Mouse (Mus musculus): ENCODE measurements around the gene Tnrc6c. TPM values are rescaled to one million over a fixed set of nuclear protein-coding genes. Genes with fewer than 3 reads are reported as not detected.

The Tnrc6c gene
- total and polyA plus RNA-seq, 2 experiments from 2014 or later, result 26.5 to 79.8 TPM

- 93% methylated on average over 3 of the region's 3 CpGs for WGBS
- no peak overlapping the region for H3K4me3 ChIP-seq (ENCODE audit: low read depth, low read length)
- no peaks in the 10 kb centered on the region for H3K9me3 ChIP-seq (ENCODE audit: low read length)
- no peak for TF ChIP-seq CTCF (IDR thresholded peaks at IDR 0.05)
- no peak overlapping the region for H3K27ac ChIP-seq (ENCODE audit: low read depth, low read length)
- H3K27me3 ChIP-seq (ENCODE audit: insufficient read depth, low read length), result no peaks in the 10 kb centered on the region
- no peak overlapping the region for H3K4me2 ChIP-seq (ENCODE audit: low read depth, low read length, poor library complexity, severe bottlenecking)
- ATAC-seq (ENCODE audit: low FRiP score), result no peak
- H3K9ac ChIP-seq (replicated peaks; ENCODE audit: low read length, poor library complexity, severe bottlenecking), result no peak overlapping the region
- no peaks in the 10 kb centered on the region for H3K36me3 ChIP-seq (ENCODE audit: insufficient read depth, low read length)
- no peaks in the 10 kb centered on the region; the same call in 1 of the 2 replicates for H3K4me1 ChIP-seq (ENCODE audit: insufficient read depth, low read length)
- no peak for DNase-seq (ENCODE audit: low spot score)
Measured at GRCm38 (mm10) chr11:117677594-117677993, 23.5 kb downstream of the Tnrc6c start.

GRCm38 (mm10) chr11:117678155-117678554, 24.1 kb downstream of the Tnrc6c start:
- H3K4me1 ChIP-seq (ENCODE audit: insufficient read depth, low read length), result no peaks in the 10 kb centered on the region; the same call in 1 of the 2 replicates
- no peaks in the 10 kb centered on the region for H3K36me3 ChIP-seq (ENCODE audit: insufficient read depth, low read length)
- ATAC-seq (ENCODE audit: low FRiP score), result no peak
- no peak for DNase-seq (ENCODE audit: low spot score)
- no peaks in the 10 kb centered on the region for H3K27me3 ChIP-seq (ENCODE audit: insufficient read depth, low read length)
- H3K4me3 ChIP-seq (ENCODE audit: low read depth, low read length), result no peak overlapping the region
- TF ChIP-seq CTCF (IDR thresholded peaks at IDR 0.05), result no peak
- H3K9ac ChIP-seq (replicated peaks; ENCODE audit: low read length, poor library complexity, severe bottlenecking), result no peak overlapping the region
- H3K27ac ChIP-seq (ENCODE audit: low read depth, low read length), result no peak overlapping the region
- 90% methylated on average over 4 of the region's 4 CpGs for WGBS
- no peak overlapping the region for H3K4me2 ChIP-seq (ENCODE audit: low read depth, low read length, poor library complexity, severe bottlenecking)
- no peaks in the 10 kb centered on the region for H3K9me3 ChIP-seq (ENCODE audit: low read length)

DNA sequence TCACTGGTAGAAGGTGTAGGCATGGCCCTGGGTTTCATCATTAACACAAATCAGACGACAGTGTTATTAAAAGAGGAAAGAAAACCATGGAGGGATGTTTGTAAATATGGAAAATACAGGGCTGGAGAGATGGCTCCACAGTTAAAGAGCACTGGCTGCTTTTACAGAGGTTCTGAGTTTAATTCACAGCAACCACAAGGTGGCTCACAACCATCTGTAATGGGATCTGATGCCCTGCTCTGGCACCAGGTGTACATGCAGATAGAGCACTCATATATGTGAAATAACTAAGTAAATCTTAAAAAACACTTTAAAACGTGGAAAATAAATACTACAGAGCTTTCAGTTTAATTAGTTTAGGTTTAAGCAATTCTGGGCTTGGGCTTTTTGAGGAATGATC, 24.7 kb downstream of the Tnrc6c start:
- peak; percentile 69 for TF ChIP-seq CTCF (IDR thresholded peaks at IDR 0.05)
- DNase-seq (ENCODE audit: low spot score) (peak; percentile 15), ATAC-seq (ENCODE audit: low FRiP score) (no peak)
- no peak overlapping the region for H3K9ac ChIP-seq (replicated peaks; ENCODE audit: low read length, poor library complexity, severe bottlenecking)
- H3K27me3 ChIP-seq (ENCODE audit: insufficient read depth, low read length), result no peaks in the 10 kb centered on the region
- WGBS, result 51% methylated on average over 2 of the region's 2 CpGs
- no peak overlapping the region for H3K27ac ChIP-seq (ENCODE audit: low read depth, low read length)
- no peaks in the 10 kb centered on the region; the same call in 1 of the 2 replicates for H3K4me1 ChIP-seq (ENCODE audit: insufficient read depth, low read length)
- H3K36me3 ChIP-seq (ENCODE audit: insufficient read depth, low read length), result no peaks in the 10 kb centered on the region
- H3K9me3 ChIP-seq (ENCODE audit: low read length), result no peaks in the 10 kb centered on the region
- no peak overlapping the region for H3K4me3 ChIP-seq (ENCODE audit: low read depth, low read length)
- H3K4me2 ChIP-seq (ENCODE audit: low read depth, low read length, poor library complexity, severe bottlenecking), result no peak overlapping the region

DNA sequence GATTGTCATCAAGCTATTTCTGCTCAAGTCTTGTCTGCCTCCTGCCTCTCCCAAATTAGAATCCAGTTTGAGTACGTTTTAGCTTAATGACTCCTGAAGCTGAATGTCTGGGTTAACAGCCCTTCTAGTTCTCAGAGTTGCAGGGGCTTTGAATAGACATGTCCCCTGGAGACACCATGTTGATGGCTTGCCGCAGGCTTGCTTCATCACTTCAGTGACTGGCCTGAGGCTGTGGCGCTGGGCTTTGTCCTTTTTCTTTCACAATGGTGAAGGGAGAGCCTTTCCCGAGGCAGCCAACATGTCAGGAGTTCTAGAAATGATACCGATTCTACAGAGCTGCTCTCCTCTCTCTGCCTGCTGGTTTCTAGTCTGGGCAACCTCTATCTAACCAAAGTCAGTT, 30.6 kb downstream of the Tnrc6c start:
- DNase-seq (ENCODE audit: low spot score) (peak; percentile 23), ATAC-seq (ENCODE audit: low FRiP score) (no peak)
- H3K4me2 ChIP-seq (ENCODE audit: low read depth, low read length, poor library complexity, severe bottlenecking), result no peak overlapping the region
- H3K27ac ChIP-seq (ENCODE audit: low read depth, low read length), result 0 out of 2 replicates have a peak overlapping the region, but pooled peaks have one; percentile 47
- 15% methylated on average over 5 of the region's 5 CpGs for WGBS
- H3K4me3 ChIP-seq (ENCODE audit: low read depth, low read length), result no peak overlapping the region
- TF ChIP-seq CTCF (IDR thresholded peaks at IDR 0.05), result no peak
- H3K36me3 ChIP-seq (ENCODE audit: insufficient read depth, low read length), result no peaks in the 10 kb centered on the region
- no peaks in the 10 kb centered on the region for H3K9me3 ChIP-seq (ENCODE audit: low read length)
- H3K4me1 ChIP-seq (ENCODE audit: insufficient read depth, low read length), result peaks cover 3% of the 10 kb centered on the region; the same call in 1 of the 2 replicates
- no peak overlapping the region for H3K9ac ChIP-seq (replicated peaks; ENCODE audit: low read length, poor library complexity, severe bottlenecking)
- H3K27me3 ChIP-seq (ENCODE audit: insufficient read depth, low read length), result no peaks in the 10 kb centered on the region

DNA sequence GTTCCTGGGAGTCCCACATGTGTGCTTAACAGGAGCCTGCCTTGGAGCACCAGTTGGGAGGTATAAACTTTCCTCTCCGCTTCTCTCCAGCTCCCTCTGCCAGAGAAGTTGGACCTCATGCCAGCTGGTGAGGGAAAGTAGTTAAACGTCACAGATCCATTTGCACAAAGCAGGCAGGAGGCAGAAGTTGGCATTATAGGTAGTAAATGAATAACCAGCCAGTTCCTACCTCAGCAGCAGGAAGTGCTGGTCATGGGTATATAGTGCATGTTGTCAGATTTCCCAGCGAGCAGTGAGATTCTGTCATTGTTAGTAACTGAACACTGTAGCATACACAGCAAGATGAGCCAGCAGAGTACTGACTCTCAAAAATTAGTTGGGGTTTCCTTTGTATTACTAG, 31.4 kb downstream of the Tnrc6c start:
- no peak for DNase-seq (ENCODE audit: low spot score)
- no peak overlapping the region for H3K9ac ChIP-seq (replicated peaks; ENCODE audit: low read length, poor library complexity, severe bottlenecking)
- ATAC-seq (ENCODE audit: low FRiP score), result no peak
- H3K4me1 ChIP-seq (ENCODE audit: insufficient read depth, low read length), result peaks cover 3% of the 10 kb centered on the region; the same call in 1 of the 2 replicates
- no peaks in the 10 kb centered on the region for H3K27me3 ChIP-seq (ENCODE audit: insufficient read depth, low read length)
- no peak overlapping the region for H3K4me2 ChIP-seq (ENCODE audit: low read depth, low read length, poor library complexity, severe bottlenecking)
- no peaks in the 10 kb centered on the region for H3K9me3 ChIP-seq (ENCODE audit: low read length)
- H3K4me3 ChIP-seq (ENCODE audit: low read depth, low read length), result no peak overlapping the region
- TF ChIP-seq CTCF (IDR thresholded peaks at IDR 0.05), result no peak
- H3K27ac ChIP-seq (ENCODE audit: low read depth, low read length), result no peak overlapping the region
- H3K36me3 ChIP-seq (ENCODE audit: insufficient read depth, low read length), result no peaks in the 10 kb centered on the region
- WGBS, result 47% methylated on average over 3 of the region's 3 CpGs

- TF ChIP-seq CTCF (IDR thresholded peaks at IDR 0.05), result peak; percentile 45
- no peak overlapping the region for H3K4me3 ChIP-seq (ENCODE audit: low read depth, low read length)
- H3K27ac ChIP-seq (ENCODE audit: low read depth, low read length), result no peak overlapping the region
- H3K27me3 ChIP-seq (ENCODE audit: insufficient read depth, low read length), result no peaks in the 10 kb centered on the region
- no peak overlapping the region for H3K9ac ChIP-seq (replicated peaks; ENCODE audit: low read length, poor library complexity, severe bottlenecking)
- ATAC-seq (ENCODE audit: low FRiP score) (no peak), DNase-seq (ENCODE audit: low spot score) (no peak)
- no peaks in the 10 kb centered on the region for H3K9me3 ChIP-seq (ENCODE audit: low read length)
- WGBS, result 58% methylated on average over 8 of the region's 8 CpGs
- peaks cover 3% of the 10 kb centered on the region; the same call in 1 of the 2 replicates for H3K4me1 ChIP-seq (ENCODE audit: insufficient read depth, low read length)
- H3K4me2 ChIP-seq (ENCODE audit: low read depth, low read length, poor library complexity, severe bottlenecking), result no peak overlapping the region
- H3K36me3 ChIP-seq (ENCODE audit: insufficient read depth, low read length), result no peaks in the 10 kb centered on the region
Measured at GRCm38 (mm10) chr11:117686021-117686420, 31.9 kb downstream of the Tnrc6c start.

All from midbrain, postnatal 0 days (tissue).